Mouse (Mus musculus) testis, postnatal 10 days (tissue): ENCODE data around the gene Adam1b.
"Not testable (repeated sequence)": the region's sequence is repeated elsewhere in the genome, so short reads cannot be mapped to it uniquely, and the experiment has no call there.

Experiments
- DNase-seq: peaks from one replicate; pipeline ENCODE4 v3.0.0; 2021; ENCODE audit warnings: low spot score

The Adam1b gene

DNA sequence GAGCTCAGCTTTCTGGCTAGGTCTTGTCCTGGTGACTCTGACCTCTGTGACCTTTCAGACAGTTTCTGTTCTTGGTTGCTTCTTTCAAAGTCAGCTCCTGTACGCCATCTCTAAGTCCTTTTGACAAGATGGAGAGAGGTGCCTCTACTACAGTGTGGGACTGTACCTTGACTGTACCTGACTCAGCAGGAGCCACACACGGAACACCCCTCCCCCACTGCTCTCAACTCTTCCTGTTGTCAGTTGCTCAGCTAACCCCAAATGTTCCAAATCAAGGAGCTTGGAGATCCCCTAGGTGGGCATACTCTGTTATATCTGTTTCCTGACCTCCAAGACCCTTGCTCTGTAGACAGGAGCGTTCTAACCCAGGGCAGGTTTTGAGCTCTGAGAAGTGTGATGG, at the start of gene Adam1b:
Adam1b (minus strand) TSS at position 205 of the 400 bp plus-strand sequence.
- DNase-seq, result no peak

DNA sequence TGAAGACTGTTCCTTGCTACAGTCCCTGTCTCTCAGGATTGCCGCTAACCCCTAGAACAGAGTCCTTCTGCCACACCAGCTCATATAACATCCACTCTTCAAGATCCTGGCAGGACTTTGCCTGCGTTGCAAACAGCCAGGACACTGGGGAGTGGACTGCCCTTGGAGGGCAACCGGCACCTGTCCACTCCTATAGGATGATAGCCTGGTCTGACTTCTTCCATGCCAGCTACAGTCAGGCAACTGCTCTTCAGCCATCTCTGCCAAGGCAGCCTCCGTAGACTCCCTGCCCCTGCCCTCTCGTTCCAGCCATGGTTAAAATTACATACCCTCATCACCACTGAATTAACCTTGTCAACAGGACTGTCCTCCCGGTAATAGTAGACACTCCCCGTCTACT, 46.0 kb upstream of the Adam1b start:
- no peak for DNase-seq

DNA sequence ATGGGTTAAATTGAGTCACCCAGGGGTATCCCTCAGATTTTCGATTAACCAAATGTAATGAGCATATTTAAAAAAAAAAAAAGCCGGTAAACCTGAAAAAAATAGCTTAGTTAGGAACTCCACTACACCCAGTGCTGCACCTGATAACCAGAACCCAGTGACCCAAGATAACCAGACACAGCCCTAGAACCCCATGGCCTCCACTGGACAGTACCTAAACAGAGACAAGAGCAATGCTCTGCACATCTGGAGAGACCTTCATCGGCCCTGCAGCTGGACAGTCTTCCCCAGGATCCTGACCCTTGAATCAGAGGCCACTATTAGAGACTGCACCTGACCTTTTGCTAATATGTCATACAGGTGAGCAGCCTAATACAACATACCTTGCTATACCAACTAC, 43.8 kb upstream of the Adam1b start:
- no peak for DNase-seq

DNA sequence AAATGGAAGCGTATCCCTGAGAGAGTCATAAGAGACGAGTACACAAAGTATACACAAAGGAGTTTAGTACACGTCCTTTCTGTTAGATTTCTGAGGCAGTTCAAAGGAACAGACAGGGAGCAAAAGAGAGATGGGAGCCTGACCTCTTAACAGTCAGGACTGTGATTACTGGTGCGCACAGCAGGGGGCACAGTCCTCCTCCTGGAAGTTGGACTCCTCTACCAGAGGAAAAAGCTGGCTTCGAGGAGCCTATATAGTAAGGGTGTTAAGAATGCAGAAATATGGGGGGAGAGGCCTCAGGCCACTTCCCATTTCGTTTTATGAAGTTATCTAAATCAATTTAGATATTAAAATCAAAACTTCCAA, 43.3 kb upstream of the Adam1b start:
- peak; percentile 79 for DNase-seq

DNA sequence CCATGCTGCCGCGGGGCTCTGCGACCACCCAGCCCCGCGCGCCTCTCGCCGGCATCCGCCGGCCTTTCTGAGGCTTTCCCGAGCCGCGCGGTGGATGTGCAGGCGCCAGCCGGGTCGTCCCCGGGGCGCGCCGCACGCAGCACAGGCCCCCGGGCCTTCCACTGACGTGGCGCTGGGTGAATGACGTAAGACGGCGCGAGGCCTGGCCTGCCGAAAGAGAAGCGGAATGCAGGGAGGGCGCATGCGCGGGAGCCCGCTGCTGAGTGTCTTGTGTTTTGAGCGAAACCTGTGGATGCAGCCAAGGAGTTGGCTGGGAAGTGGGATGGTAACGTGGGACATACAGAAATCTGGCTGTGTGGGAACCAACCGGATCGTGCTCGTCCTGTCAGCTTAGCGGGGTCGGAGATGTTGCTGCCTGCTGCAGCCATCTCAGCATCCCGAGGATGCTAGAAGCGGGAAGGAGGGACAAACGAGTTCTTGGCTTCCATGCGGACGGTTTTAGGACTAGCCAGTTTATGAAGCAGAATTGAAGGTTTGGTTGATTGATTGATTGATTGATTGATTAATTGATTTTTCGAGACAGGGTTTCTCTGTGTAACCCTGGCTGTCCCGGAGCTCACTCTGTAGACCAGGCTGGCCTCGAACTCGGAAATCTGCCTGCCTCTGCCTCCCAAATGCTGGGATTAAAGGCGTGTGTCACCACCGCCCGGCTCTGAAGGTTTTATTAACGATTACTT, 42.7 kb upstream of the Adam1b start, which contains the start of gene Mapkapk5:
Mapkapk5 (minus strand) TSS at position 113 of the 737 bp plus-strand sequence.
- DNase-seq, result peak; percentile 98

DNA sequence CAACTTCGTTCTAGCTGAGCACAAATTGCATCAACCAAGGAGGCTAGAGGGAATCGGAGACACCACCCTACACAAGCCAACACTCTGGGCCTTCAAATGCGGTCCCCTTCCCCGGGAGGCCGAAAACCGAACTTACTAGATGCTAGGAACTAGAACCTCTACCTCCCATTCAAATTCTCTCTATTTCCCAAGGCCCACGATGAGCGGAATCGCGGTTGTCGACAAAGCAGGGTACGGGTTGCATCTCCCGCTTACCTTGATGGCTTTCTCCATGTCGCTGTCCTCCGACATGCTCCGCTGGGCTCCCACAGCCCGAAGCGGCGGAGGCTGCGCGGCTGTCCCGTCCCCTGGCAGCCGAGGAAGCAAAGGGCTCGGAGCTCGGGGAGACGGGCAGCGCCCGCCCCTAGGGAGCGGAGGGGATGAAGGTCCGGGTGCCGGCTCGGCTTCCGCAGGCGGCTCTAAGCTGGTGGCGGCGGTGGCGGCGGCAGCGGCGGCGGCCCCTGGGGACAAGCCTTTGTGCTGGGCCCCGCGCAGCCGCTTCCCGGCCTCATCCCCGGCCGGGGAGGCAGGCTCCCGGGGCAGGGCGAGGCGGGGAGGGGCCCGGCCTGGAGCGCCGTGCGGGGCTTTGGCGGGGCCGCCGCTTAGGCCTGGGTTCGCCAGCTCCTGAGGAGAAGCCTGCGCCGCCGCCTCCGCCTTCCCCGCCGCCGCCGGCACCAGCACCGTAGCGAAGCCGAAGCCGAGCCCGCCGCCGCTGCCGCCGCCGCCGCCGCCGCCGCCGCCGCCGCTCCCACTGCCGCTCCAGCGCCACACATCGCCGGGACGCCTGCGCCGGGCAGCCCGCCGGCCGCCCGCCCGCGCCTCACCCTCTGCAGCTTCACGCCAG, 41.9 kb upstream of the Adam1b start, which contains the start of the genes Adam1a and Gm42878:
Adam1a (minus strand) TSS at position 573 of the 883 bp plus-strand sequence.
Gm42878 (minus strand) TSS at position 573 of the 883 bp plus-strand sequence.
- peak; percentile 71 for DNase-seq

DNA sequence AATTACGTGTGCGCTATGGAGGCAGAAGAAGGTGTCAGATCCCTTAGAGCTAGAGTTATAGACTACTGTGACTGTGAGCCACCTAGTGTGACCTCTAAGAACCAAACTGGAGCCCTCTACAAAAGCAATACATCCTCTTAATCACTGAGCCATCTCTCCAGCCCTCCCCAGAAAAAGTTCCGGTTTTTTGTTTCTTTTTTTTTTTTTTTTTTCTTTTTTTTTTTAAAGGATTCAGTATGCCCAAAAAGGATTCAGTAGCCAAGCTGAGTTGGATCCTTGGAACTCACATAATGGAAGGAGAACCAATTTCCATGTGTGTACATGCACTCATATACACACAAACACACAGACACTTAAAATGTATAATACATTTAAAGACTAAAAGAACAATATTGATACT, 40.1 kb upstream of the Adam1b start:
- no peak for DNase-seq

DNA sequence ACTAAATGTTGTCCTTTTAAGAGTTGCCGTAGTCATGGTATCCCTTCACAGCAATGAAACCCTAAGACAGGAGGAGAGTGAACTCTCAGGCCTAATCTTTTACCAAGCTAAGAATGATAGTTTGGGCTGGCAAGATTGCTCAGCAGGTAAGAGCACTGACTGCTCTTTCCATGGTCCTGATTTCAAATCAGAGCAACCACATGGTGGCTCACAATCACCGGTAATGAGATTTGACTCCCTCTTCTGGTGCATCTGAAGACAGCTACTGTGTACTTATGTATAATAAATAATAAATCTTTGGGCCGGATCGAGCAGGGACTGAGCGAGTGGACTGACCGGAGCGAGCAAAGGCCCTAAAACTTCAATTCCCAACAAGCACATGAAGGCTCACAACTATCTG, 38.0 kb upstream of the Adam1b start:
- DNase-seq, result no peak

DNA sequence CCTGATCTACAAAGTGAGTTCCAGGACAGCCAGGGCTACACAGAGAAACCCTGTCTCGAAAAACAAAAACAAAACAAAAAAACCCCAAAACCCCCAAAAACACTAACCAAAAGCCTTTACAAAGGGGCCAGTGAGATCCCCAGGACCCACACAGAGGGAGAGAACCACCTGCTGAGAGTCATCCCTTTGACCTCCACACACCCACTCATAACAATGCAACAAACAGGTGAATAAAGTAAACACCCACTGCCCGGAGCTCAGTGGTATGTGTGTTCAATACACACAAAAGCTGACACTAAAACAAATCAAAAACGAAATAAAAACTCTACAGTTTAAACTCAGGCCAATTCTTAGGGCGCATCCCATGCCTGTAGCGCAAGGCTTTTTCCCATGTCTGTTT, 36.8 kb upstream of the Adam1b start:
- DNase-seq, result no peak

DNA sequence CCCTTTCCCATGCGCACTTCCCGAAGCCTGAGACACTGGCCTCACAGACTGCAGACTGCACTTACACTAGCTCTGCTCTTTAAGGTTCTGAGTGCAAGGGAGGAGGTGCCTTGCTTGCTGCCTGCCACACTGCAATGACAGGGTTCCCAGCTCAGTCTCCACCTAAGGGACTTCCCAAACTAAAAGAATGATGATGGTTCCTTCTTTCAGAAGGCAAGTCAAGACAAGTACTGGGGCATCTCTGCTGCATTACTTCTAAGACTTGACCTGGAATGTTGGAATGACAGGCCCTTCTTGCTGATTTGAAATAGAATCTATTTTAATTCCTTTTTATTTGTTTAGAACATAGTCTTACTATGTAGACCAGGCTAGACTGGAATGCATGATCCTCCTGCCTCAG, 34.4 kb upstream of the Adam1b start:
- DNase-seq, result no peak

DNA sequence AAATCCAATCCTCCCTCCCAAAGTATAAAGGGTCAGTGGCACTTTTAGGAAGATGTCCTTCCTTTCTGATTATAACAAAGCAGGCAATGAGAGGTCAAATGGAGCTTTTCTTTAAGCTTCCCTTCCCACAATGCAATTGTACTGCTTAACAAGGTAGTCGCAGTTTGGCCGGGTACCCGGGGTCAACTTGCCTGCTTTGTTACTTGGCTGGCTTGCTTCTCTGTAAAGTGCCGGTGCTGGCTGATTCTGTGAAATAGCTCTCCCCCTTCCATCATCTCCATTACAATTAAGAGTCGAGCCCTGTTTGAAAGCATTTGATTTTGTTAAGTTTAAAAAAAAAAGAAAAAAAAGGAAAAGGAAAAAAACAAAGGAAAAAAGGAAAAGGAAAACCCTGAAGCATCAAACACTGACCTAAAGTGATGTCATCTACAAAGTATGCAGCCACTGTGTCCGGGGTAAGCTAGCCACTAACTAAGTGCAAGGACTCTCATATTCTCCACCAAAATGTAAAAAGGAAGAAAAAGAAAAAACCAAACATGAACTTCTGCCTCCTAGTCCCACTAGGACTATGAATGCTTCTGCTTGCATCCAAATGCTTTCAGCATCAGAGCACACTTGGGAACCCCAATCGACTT, 33.8 kb upstream of the Adam1b start:
- DNase-seq, result no peak

DNA sequence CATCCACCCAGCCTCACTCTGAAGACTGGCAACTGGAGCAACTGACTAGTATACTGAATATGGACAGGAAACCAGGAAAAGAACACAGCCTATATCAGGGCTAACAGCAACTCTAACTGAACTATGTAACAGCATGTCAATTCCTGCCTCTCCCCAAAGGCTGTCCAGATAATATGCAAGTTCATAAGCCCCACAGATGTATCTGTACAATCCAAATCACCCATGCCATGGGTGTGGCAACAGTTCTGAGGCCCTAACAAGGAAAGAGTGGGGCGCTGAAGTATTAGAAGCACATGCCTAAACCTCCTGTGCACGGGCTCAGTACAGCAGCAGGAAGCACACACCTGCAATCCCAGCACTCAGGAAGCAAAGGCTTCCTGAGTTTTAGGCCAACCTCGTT, 31.9 kb upstream of the Adam1b start:
- no peak for DNase-seq

DNA sequence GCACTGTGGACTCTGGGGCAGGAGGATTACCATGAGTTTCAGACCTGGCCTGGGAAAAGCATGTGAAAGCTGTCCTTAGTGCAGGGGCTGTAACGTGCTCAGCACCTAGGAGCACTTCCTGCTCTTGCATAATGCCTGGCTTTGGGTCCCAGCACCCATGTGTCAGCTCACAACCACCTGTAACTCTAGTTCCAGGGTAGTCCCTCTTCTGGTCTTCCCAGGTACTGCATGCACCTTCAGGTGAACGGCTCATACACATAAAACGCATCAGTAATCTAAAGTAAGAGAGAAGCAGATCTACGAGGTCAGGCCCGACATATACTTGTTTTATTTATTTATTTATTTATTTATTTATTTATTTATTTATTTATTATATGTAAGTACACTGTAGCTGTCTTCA, 31.3 kb upstream of the Adam1b start:
- DNase-seq, result no peak

DNA sequence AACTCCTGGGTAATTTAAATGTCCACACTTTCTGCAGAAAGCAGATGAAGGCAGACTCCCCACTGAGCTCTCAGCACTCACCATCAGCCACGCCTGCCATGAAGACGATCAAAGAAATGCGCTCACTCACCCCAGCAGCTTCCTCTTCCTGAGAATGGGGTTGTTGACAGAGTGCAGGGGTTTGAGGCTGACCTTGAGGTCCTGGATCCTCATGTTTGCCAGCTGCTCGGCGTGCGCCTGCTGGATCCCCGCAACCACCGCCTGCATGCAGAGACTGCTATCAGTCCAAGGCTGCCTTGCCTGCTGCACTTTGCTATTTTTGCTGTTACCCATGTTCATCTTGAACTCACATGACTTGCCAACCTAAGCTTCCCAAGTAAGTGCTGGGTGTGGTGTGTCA, 23.7 kb upstream of the Adam1b start:
- no peak for DNase-seq

DNA sequence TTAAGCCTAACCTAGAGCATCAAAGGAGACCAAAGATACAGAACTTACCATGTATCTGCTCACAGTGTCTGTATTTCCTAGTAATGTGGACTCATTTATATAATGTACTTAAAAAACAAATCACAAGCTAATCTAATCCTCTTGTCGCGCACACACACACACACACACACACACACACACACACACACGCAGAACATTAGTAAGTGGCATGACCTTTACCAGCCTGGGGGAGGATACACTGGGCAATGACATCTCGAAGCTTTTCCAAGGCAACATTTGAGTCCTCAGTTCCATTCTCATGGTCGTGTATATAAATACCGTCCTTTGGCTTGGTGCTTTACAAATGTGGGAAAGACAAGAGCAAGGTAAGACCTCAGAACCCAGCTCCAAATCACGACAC, 23.3 kb upstream of the Adam1b start:
- no peak for DNase-seq

DNA sequence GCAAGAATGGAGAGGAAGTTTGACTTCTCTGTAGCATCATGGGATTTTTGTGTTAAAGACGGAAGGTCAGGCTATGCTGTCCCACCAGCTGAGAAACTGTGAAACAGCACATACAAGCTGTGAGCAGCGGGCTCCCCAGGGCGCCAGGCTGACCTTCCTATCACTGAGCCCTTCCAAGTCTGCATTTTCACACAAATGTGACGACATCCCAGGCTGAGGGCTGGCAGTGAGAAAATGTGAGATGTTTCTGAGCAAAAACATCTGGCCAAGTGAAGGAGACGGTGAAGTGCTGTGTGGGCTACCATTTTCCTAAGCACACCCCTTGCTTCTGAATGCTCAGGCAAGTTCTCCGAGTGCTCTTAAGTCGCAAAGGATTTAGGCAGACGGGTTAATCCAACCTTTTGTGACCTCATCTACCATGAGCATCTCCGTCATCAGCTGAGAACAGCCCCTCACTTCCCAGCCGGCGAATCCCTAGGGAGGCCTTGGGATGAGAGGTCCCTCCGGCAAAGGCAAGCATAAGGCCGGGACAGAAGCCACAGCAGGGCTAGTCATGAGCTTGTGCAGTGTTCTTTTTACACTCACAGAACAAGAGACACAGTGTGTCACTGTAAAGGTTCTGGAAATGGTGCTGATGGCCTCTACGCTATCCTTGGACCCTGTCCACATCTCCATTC, 22.7 kb upstream of the Adam1b start:
- DNase-seq, result no peak

DNA sequence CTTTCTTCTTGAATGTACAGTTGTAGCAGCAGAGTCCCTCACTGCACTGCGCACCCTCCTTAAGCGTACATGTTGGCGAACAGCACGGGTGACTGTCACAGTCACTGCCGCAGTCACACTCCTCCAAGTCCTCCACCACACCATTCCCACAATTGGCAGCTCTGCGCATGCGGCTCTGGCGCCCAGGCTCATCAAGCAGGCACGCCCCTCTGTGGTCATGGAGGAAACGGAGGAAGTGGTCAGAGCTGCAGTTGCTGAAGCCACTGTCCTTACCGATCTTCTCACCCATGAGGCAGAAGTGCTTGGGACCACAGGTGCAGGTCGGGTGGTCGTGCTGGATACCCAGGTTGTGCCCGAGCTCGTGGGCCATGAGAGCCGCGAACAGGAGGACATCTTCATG, 16.5 kb upstream of the Adam1b start:
- not testable (repeated sequence) for DNase-seq

DNA sequence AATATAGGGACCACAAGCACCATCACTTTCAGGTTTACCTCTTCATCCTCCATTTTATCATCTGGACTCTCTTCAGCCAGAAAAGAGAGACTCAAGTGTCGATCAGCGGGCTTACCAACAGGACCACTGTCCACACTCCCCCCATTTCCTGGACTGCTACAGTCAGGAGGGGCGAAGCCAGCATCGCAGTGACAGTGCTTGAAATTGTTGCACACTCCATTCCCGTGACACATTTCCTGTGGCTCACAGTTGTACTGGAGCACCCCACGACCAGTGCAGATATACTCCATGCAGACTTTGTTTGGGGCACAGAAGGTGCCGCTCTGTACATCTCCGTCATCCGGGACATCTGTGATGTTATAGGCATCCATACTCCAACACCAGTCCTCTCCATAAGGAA, 15.7 kb upstream of the Adam1b start:
- DNase-seq, result no peak

DNA sequence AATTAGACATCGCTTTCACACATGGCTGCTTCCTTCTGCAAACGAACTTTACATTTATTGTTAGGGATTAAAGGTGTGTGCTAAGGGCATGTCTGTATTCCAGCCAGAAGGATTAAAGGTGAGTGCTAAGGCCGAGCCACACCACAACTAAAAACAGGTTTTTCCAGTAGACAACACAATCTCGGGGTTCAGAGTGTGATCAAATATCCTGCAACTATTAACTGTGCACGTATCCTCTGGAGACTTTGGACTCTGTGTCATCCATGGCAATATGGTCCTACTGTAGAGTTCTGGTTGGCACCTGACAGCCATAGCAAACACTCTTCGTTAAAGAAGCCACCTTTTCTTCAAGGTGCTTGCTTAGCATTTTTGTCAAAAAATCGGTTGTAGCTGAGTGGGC, 6.8 kb upstream of the Adam1b start:
- no peak for DNase-seq

DNA sequence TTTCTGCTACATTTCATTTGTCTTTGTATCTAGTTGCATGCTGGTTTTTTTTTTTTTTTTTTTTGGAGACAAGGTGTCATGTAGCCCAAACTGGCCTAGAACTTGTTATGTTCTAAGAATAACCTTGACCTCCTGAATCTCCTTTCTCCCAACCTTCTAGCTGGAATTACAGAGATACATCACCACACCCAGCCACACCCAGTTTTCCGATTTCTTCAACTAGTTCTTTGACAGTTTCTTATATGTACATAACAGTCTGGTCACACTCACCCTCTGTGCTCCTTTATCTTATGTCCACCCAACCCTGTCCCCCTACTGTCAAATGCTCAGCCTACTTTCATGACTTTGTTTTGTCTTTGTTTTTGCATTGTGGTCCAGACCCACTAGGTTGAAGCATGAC, 3.6 kb upstream of the Adam1b start:
- no peak for DNase-seq

DNA sequence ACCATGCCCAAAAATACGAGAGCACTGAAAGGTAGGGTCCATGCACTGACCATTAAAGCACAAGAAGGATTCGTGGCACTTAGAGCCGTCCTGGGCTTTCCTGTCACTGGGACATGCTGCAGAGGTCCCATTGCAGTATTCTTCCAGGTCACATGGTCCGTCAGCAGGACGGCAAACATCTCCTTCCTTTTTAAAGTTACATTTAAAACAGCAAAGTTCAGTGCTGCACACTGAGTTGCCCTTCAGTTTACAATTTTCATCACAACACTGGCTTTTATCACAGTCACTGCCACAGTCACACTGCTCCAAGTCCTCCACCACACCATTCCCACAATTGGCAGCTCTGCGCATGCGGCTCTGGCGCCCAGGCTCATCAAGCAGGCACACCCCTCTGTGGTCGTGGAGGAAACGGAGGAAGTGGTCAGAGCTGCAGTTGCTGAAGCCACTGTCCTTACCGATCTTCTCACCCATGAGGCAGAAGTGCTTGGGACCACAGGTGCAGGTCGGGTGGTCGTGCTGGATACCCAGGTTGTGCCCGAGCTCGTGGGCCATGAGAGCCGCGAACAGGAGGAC, 1.7 kb downstream of the Adam1b start:
- DNase-seq, result not testable (repeated sequence)

DNA sequence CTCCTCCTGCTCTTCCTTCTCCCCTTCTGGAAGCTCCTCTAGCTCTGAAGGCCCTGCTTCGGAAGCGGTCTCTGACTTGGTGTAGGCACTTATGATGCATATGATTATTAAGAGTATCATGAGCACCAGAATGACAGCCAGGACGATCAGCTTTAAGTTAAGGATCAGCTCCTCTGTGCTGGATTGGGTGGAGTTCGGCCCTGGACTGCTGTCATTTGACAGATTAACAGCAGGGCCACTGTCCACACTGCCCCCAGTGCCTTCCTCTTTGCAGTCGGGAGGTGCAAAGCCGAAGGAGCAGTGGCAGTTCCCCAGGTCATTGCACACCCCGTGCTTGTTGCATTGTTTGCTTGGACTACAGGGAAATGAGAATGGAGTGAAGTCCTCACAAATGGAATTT, 2.5 kb downstream of the Adam1b start:
- DNase-seq, result no peak
